ENCODE assay signal across 8 mouse cellular contexts in genomic region chr7:44603186-44603855, GRCm38 (mm10). TPM values are rescaled to one million over a fixed set of nuclear protein-coding genes. Genes with fewer than 3 reads are reported as not detected.
DNase-seq lines count a peak whose midpoint lies in the region; ATAC-seq and TF ChIP-seq lines count a peak whose summit lies in the region.

No protein-coding gene starts in this region.

- H3K9ac ChIP-seq in forebrain, embryonic 14.5 days (ENCODE audit: low read length): no peak overlapping the region
- peak overlapping the region; percentile 57 for H3K9ac ChIP-seq in CH12.LX (ENCODE audit: insufficient read depth, low read depth)
- H3K9ac ChIP-seq in embryonic facial prominence, embryonic 11.5 days (replicated peaks; ENCODE audit: low read length): no peak overlapping the region
- no peak overlapping the region for H3K9ac ChIP-seq in liver, embryonic 13.5 days

- no peak for TF ChIP-seq EP300 in CH12.LX (IDR thresholded peaks at IDR 0.05; ENCODE audit: low read length)

- in situ Hi-C loops in CH12.LX (cut with MboI; ENCODE audit: low pct_ligation_motif_present, low pct_unique_long_range_greater_than_20kb, low sequenced_read_pairs): no loop called here

- no peak for TF ChIP-seq RAD21 in CH12.LX (IDR thresholded peaks at IDR 0.05; ENCODE audit: low read depth, low read length)

- peak overlapping the region; percentile 51 for H3K4me3 ChIP-seq in forebrain, embryonic 10.5 days
- no peak overlapping the region for H3K4me3 ChIP-seq in forebrain, embryonic 14.5 days (ENCODE audit: low read depth, low read length)
- peak overlapping the region; percentile 52 to 57 (median 54) for H3K4me3 ChIP-seq in CH12.LX (replicated peaks in 1 of 3; ENCODE audit: low read depth in 2 of 3, low read length in 2 of 3, poor library complexity in 1 of 3)
- peak overlapping the region; percentile 10 for H3K4me3 ChIP-seq in embryonic facial prominence, embryonic 11.5 days (ENCODE audit: low read depth, low read length)
- H3K4me3 ChIP-seq in liver, embryonic 13.5 days (replicated peaks): no peak overlapping the region

- H3K79me2 ChIP-seq in CH12.LX (replicated peaks; ENCODE audit: control insufficient read depth, extremely low read depth, insufficient read depth, poor library complexity, severe bottlenecking): no peaks in the 10 kb centered on the region

- peaks cover 86% of the 10 kb centered on the region for H3K27me3 ChIP-seq in forebrain, embryonic 10.5 days (ENCODE audit: poor library complexity, severe bottlenecking)
- H3K27me3 ChIP-seq in forebrain, embryonic 14.5 days (replicated peaks; ENCODE audit: control insufficient read depth, insufficient read depth, low read length): peaks cover 36% of the 10 kb centered on the region
- no peaks in the 10 kb centered on the region for H3K27me3 ChIP-seq in CH12.LX (replicated peaks)
- peaks cover 24% of the 10 kb centered on the region for H3K27me3 ChIP-seq in embryonic facial prominence, embryonic 11.5 days (ENCODE audit: control insufficient read depth, insufficient read depth, low read length)
- H3K27me3 ChIP-seq in liver, embryonic 13.5 days: peaks cover 79% of the 10 kb centered on the region

- no peak for TF ChIP-seq POLR2A in CH12.LX (IDR thresholded peaks at IDR 0.05; ENCODE audit: low read depth, low read length)

- no peak overlapping the region for H3K4me2 ChIP-seq in forebrain, embryonic 14.5 days (ENCODE audit: low read length)
- peak overlapping the region; percentile 81; the same call in 1 of the 2 replicates for H3K4me2 ChIP-seq in CH12.LX (ENCODE audit: insufficient read depth, low read depth, poor library complexity, severe bottlenecking)
- peak overlapping the region; percentile 37 for H3K4me2 ChIP-seq in embryonic facial prominence, embryonic 11.5 days (ENCODE audit: low read depth, low read length)
- peak overlapping the region; percentile 41 for H3K4me2 ChIP-seq in liver, embryonic 13.5 days

- 4% methylated on average over 20 of the region's 20 CpGs for WGBS in forebrain, embryonic 10.5 days
- 2% methylated on average over 20 of the region's 20 CpGs for WGBS in forebrain, embryonic 14.5 days
- 2% methylated on average over 20 of the region's 20 CpGs for WGBS in embryonic facial prominence, embryonic 11.5 days
- WGBS in liver, embryonic 13.5 days (ENCODE audit: insufficient replicate concordance): 5% methylated on average over 20 of the region's 20 CpGs

- DNase-seq in forebrain, embryonic 10.5 days (ENCODE audit: extremely low spot score, low spot score): peak; percentile 44
- no peak for DNase-seq in forebrain, embryonic 14.5 days (ENCODE audit: low spot score)
- DNase-seq in CH12.LX (ENCODE audit: extremely low read depth): no peak
- DNase-seq in embryonic facial prominence, embryonic 11.5 days (ENCODE audit: low spot score): no peak
- no peak for DNase-seq in liver, embryonic 13.5 days
- DNase-seq in thymus, adult 18-20 months: no peak
- no peak for DNase-seq in spleen, postnatal 4 days (ENCODE audit: low spot score in 2 of 2)
- no peak for DNase-seq in heart, postnatal 14 days

- no peaks in the 10 kb centered on the region for H3K9me3 ChIP-seq in forebrain, embryonic 10.5 days
- H3K9me3 ChIP-seq in forebrain, embryonic 14.5 days (replicated peaks; ENCODE audit: control insufficient read depth, low read length): no peaks in the 10 kb centered on the region
- H3K9me3 ChIP-seq in CH12.LX (replicated peaks; ENCODE audit: low read length): no peaks in the 10 kb centered on the region
- no peaks in the 10 kb centered on the region for H3K9me3 ChIP-seq in embryonic facial prominence, embryonic 11.5 days (replicated peaks; ENCODE audit: control insufficient read depth, low read length)
- H3K9me3 ChIP-seq in liver, embryonic 13.5 days (replicated peaks): no peaks in the 10 kb centered on the region

- intact Hi-C loops in heart, postnatal 14 days (cut with DNase I): no loop called here

- H3K4me1 ChIP-seq in forebrain, embryonic 10.5 days: peaks cover 62% of the 10 kb centered on the region
- peaks cover 4% of the 10 kb centered on the region; the same call in 1 of the 2 replicates for H3K4me1 ChIP-seq in forebrain, embryonic 14.5 days (ENCODE audit: control insufficient read depth, insufficient read depth, low read length)
- peaks cover 9 to 21% of the 10 kb centered on the region in 2 experiments; a peak in 2 of 4 replicates for H3K4me1 ChIP-seq in CH12.LX (ENCODE audit: control insufficient read depth in 1 of 2, insufficient read depth in 2 of 2)
- H3K4me1 ChIP-seq in embryonic facial prominence, embryonic 11.5 days (ENCODE audit: control insufficient read depth, insufficient read depth, low read length): peaks cover 2% of the 10 kb centered on the region; the same call in 1 of the 2 replicates
- H3K4me1 ChIP-seq in liver, embryonic 13.5 days (replicated peaks): no peaks in the 10 kb centered on the region

- no peak for TF ChIP-seq CTCF in CH12.LX (conservative IDR thresholded peaks at IDR 0.05 in 1 of 2, IDR thresholded peaks at IDR 0.05 in 1 of 2; ENCODE audit: low read depth in 2 of 2, low read length in 2 of 2)

- ATAC-seq in forebrain, embryonic 14.5 days: no peak
- ATAC-seq in embryonic facial prominence, embryonic 11.5 days (replicated peaks; ENCODE audit: insufficient number of reproducible peaks, low FRiP score, low TSS enrichment, low read depth): no peak
- ATAC-seq in liver, embryonic 13.5 days (ENCODE audit: low read depth): no peak

- dilution Hi-C loops in CH12.LX (cut with MboI; ENCODE audit: extremely low pct_ligation_motif_present, extremely low pct_unique_long_range_greater_than_20kb, low sequenced_read_pairs): no loop called here

- no peaks in the 10 kb centered on the region for H3K36me3 ChIP-seq in forebrain, embryonic 10.5 days (replicated peaks)
- no peaks in the 10 kb centered on the region for H3K36me3 ChIP-seq in forebrain, embryonic 14.5 days (ENCODE audit: control insufficient read depth, insufficient read depth, low read length)
- H3K36me3 ChIP-seq in CH12.LX (replicated peaks in 1 of 2; ENCODE audit: control insufficient read depth in 1 of 2, insufficient read depth in 1 of 2, low read length in 1 of 2): peaks cover 0 to 15% of the 10 kb centered on the region in 2 experiments
- H3K36me3 ChIP-seq in embryonic facial prominence, embryonic 11.5 days (replicated peaks; ENCODE audit: control insufficient read depth, insufficient read depth, low read depth, low read length): no peaks in the 10 kb centered on the region
- no peaks in the 10 kb centered on the region for H3K36me3 ChIP-seq in liver, embryonic 13.5 days

- peak overlapping the region; percentile 84 for H3K27ac ChIP-seq in forebrain, embryonic 10.5 days
- H3K27ac ChIP-seq in forebrain, embryonic 14.5 days (ENCODE audit: low read depth, low read length): no peak overlapping the region
- H3K27ac ChIP-seq in CH12.LX (ENCODE audit: insufficient read depth, low read depth): no peak overlapping the region
- H3K27ac ChIP-seq in embryonic facial prominence, embryonic 11.5 days (replicated peaks; ENCODE audit: low read depth, low read length): no peak overlapping the region
- H3K27ac ChIP-seq in liver, embryonic 13.5 days: no peak overlapping the region

TF ChIP-seq in CH12.LX, 34 proteins besides CTCF, POLR2A, EP300 and RAD21 (continues in another document):
- TF ChIP-seq MEF2A (IDR thresholded peaks at IDR 0.05; ENCODE audit: borderline replicate concordance, low read depth, low read length) (no peak), POLR2AphosphoS2 (IDR thresholded peaks at IDR 0.05; ENCODE audit: low read depth, low read length) (no peak), PAX5 (IDR thresholded peaks at IDR 0.05; ENCODE audit: low read length) (no peak)

RNA-seq across cellular contexts. Expression of gene Kcnc3, which starts 12.9 kb away (rescaled TPM):
- polyA plus RNA-seq in forebrain, embryonic 10.5 days (2016; fragmentation: Nextera tagmentation; extraction: Ambion mirVana): 0.80 and 0.84 TPM in 2 replicates
- polyA plus RNA-seq in forebrain, embryonic 14.5 days (2014; fragmentation: Nextera tagmentation; extraction: Ambion mirVana): 2.1 and 2.2 TPM in 2 replicates
- 1.4 and 1.7 TPM in 2 replicates for total RNA-seq in CH12.LX (2012; rRNA removed)
- 0.18 and 0.31 TPM in 2 replicates for total RNA-seq in CH12.LX (2014; rRNA removed)
- 3.4 and 5.6 TPM in 2 replicates for polyA plus RNA-seq in CH12.LX (2012; ENCODE audit: insufficient read length, low read depth)
- 0.32 and 0.39 TPM in 2 replicates for polyA plus RNA-seq in embryonic facial prominence, embryonic 11.5 days (2014; fragmentation: Nextera tagmentation; extraction: Ambion mirVana)
- 0.05 and 0.06 TPM in 2 replicates for polyA plus RNA-seq in liver, embryonic 13.5 days (2015; fragmentation: Nextera tagmentation; extraction: Ambion mirVana)
- 1 to 10 TPM; 1.3 to 1.5 TPM for total RNA-seq in heart, postnatal 14 days (2021)

RNA-seq across cellular contexts. Expression of gene Napsa, which starts 31.1 kb away (rescaled TPM):
- polyA plus RNA-seq in forebrain, embryonic 10.5 days (2016; fragmentation: Nextera tagmentation; extraction: Ambion mirVana): 0.29 and 0.48 TPM in 2 replicates
- 0.74 and 0.79 TPM in 2 replicates for polyA plus RNA-seq in forebrain, embryonic 14.5 days (2014; fragmentation: Nextera tagmentation; extraction: Ambion mirVana)
- total RNA-seq in CH12.LX (2012; rRNA removed) (194 and 200 TPM in 2 replicates), CH12.LX (2014; rRNA removed) (133 and 175 TPM in 2 replicates)
- 239 and 253 TPM in 2 replicates for polyA plus RNA-seq in CH12.LX (2012; ENCODE audit: insufficient read length, low read depth)
- polyA plus RNA-seq in embryonic facial prominence, embryonic 11.5 days (2014; fragmentation: Nextera tagmentation; extraction: Ambion mirVana): 0.70 and 0.88 TPM in 2 replicates
- 4.5 and 5.1 TPM in 2 replicates for polyA plus RNA-seq in liver, embryonic 13.5 days (2015; fragmentation: Nextera tagmentation; extraction: Ambion mirVana)
- total RNA-seq in heart, postnatal 14 days (2021): under 1 TPM; 0.46 to 0.60 TPM

RNA-seq across cellular contexts. Expression of gene Nr1h2, which starts 49.6 kb away (rescaled TPM):
- 74.6 and 76.2 TPM in 2 replicates for polyA plus RNA-seq in forebrain, embryonic 10.5 days (2016; fragmentation: Nextera tagmentation; extraction: Ambion mirVana)
- 72.6 and 78.2 TPM in 2 replicates for polyA plus RNA-seq in forebrain, embryonic 14.5 days (2014; fragmentation: Nextera tagmentation; extraction: Ambion mirVana)
- 36.8 and 50.0 TPM in 2 replicates for total RNA-seq in CH12.LX (2012; rRNA removed)
- 13.9 and 14.2 TPM in 2 replicates for total RNA-seq in CH12.LX (2014; rRNA removed)
- 40.5 and 43.8 TPM in 2 replicates for polyA plus RNA-seq in CH12.LX (2012; ENCODE audit: insufficient read length, low read depth)
- 63.7 and 69.6 TPM in 2 replicates for polyA plus RNA-seq in embryonic facial prominence, embryonic 11.5 days (2014; fragmentation: Nextera tagmentation; extraction: Ambion mirVana)
- polyA plus RNA-seq in liver, embryonic 13.5 days (2015; fragmentation: Nextera tagmentation; extraction: Ambion mirVana): 40.7 and 47.1 TPM in 2 replicates
- 10 to 100 TPM; 49.1 to 53.5 TPM for total RNA-seq in heart, postnatal 14 days (2021)

RNA-seq across cellular contexts. Expression of gene Pold1, which starts 54.7 kb away (rescaled TPM):
- polyA plus RNA-seq in forebrain, embryonic 10.5 days (2016; fragmentation: Nextera tagmentation; extraction: Ambion mirVana): 190 and 195 TPM in 2 replicates
- polyA plus RNA-seq in forebrain, embryonic 14.5 days (2014; fragmentation: Nextera tagmentation; extraction: Ambion mirVana): 32.6 and 33.0 TPM in 2 replicates
- total RNA-seq in CH12.LX (2012; rRNA removed) (103 and 131 TPM in 2 replicates), CH12.LX (2014; rRNA removed) (44.2 and 49.3 TPM in 2 replicates)
- 61.4 and 67.6 TPM in 2 replicates for polyA plus RNA-seq in CH12.LX (2012; ENCODE audit: insufficient read length, low read depth)
- polyA plus RNA-seq in embryonic facial prominence, embryonic 11.5 days (2014; fragmentation: Nextera tagmentation; extraction: Ambion mirVana): 56.3 and 61.4 TPM in 2 replicates
- polyA plus RNA-seq in liver, embryonic 13.5 days (2015; fragmentation: Nextera tagmentation; extraction: Ambion mirVana): 68.3 and 68.4 TPM in 2 replicates
- total RNA-seq in heart, postnatal 14 days (2021): 10 to 100 TPM; 14.5 to 16.0 TPM

Comparison
In these comparisons a context has a peak if more than half of its experiments do, and no peak if none do; other contexts are left out.
1. H3K4me3 ChIP-seq: peak in forebrain, embryonic 10.5 days (single experiment), CH12.LX (3 of 3) and embryonic facial prominence, embryonic 11.5 days (single experiment); none in forebrain, embryonic 14.5 days (single experiment) and liver, embryonic 13.5 days (single experiment).
2. RNA of gene Napsa, which starts 31.1 kb away (polyA plus RNA-seq): 239 to 253 TPM in CH12.LX; 4.5 to 5.1 TPM in liver, embryonic 13.5 days, 0.70 to 0.88 TPM in embryonic facial prominence, embryonic 11.5 days, 0.74 to 0.79 TPM in forebrain, embryonic 14.5 days and 0.29 to 0.48 TPM in forebrain, embryonic 10.5 days; every median in the first group is over 10 times any median in the second.